Mouse (Mus musculus) myocyte (in vitro differentiated cells): ENCODE measurements around the gene Wdr62.

Experiments used
- CEBPB ChIP-seq: IDR thresholded peaks from 2 replicates; pipeline ENCODE4 v1.6.1; 2011; ENCODE audit warnings: mild to moderate bottlenecking, moderate library complexity; ENCODE audit not compliant: poor library complexity, insufficient read depth, severe bottlenecking
- E2F4 ChIP-seq: IDR thresholded peaks from one replicate; pipeline ENCODE4 v1.6.1; 2011; ENCODE audit warnings: mild to moderate bottlenecking, control low read depth, moderate library complexity; ENCODE audit not compliant: insufficient read depth
- MAX ChIP-seq: IDR thresholded peaks from one replicate; pipeline ENCODE4 v1.6.1; 2011; ENCODE audit warnings: low read depth, mild to moderate bottlenecking, control low read depth
- MYOD1 ChIP-seq, 3 experiments: IDR thresholded peaks; one replicate each; pipeline ENCODE4 v1.6.1; 2011; ENCODE audit warnings: control low read depth in 2 of 3, low read depth in 2 of 3, mild to moderate bottlenecking in 2 of 3, moderate library complexity in 1 of 3; ENCODE audit not compliant: insufficient read length in 2 of 3, control insufficient read depth in 1 of 3
- MYOG ChIP-seq, 3 experiments: IDR thresholded peaks; one replicate each; pipeline ENCODE4 v1.6.1; 2011; ENCODE audit warnings: control low read depth in 2 of 3, low read depth in 2 of 3, mild to moderate bottlenecking in 2 of 3; ENCODE audit not compliant: insufficient read length in 2 of 3, control insufficient read depth in 1 of 3, insufficient read depth in 1 of 3
- POLR2A ChIP-seq: IDR thresholded peaks from one replicate; pipeline ENCODE4 v1.6.1; 2011; ENCODE audit warnings: low read depth, mild to moderate bottlenecking, control low read depth, moderate library complexity; ENCODE audit not compliant: insufficient read length
- POLR2AphosphoS2 ChIP-seq: IDR thresholded peaks from one replicate; pipeline ENCODE4 v1.6.1; 2011; ENCODE audit warnings: low read depth, control low read depth; ENCODE audit not compliant: insufficient read length
- SRF ChIP-seq: IDR thresholded peaks from one replicate; pipeline ENCODE4 v1.6.1; 2011; ENCODE audit warnings: low read depth; ENCODE audit not compliant: control insufficient read depth, insufficient read length
- TCF12 ChIP-seq: IDR thresholded peaks from one replicate; pipeline ENCODE4 v1.6.1; 2011; ENCODE audit warnings: mild to moderate bottlenecking, control low read depth; ENCODE audit not compliant: poor library complexity, insufficient read depth, severe bottlenecking
- USF1 ChIP-seq: IDR thresholded peaks from one replicate; pipeline ENCODE4 v1.6.1; 2011; ENCODE audit warnings: low read depth, mild to moderate bottlenecking, control low read depth, moderate library complexity

DNA sequence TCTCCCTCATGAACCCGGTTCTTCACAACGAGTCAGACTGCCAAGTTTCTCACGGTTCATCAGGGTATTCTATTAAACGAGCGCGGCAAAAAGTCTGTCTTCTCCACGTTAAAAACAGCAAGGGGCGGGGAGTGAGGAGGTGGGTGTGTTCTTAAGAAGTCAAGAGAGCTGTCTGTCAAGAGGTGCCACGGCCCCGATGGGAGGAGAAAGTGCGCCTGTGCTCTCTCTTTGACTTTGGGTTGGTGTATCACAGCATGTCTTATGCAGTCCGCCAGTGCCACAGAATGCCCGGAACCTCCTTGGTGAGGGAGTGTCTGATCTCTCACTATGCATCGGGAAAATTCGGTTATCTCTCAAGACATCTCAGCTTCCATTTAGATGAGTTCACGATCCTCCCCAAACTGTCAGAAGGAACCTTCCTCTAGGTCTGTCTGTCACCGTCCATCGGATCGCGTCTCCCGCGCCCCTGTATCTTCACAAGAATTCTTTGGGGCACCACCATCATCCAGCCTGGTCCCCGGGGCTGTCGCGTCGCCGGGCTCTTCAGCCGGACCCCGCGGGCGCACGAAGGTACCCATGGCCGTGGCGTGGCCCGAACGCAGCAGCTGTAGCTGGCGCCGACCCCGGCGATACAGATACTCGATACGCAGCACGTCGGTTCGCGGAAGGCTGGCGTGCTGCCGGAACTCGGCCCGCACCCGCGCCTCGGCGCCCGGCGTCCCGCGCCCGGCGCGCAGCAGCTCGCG is 41.5 kb upstream of the Wdr62 start, which contains the start of gene E130208F15Rik:
- TF ChIP-seq E2F4 (no peak), POLR2A (peak; percentile 55), POLR2AphosphoS2 (peak; percentile 52), MYOG (IDR thresholded peaks at IDR 0.05; ENCODE audit: control insufficient read depth in 1 of 3, insufficient read depth in 1 of 3, insufficient read length in 2 of 3, low read depth in 2 of 3) (peak in 1 of 3 experiments; percentile 1), TCF12 (no peak), MAX (no peak), SRF (no peak), MYOD1 (IDR thresholded peaks at IDR 0.05; ENCODE audit: control insufficient read depth in 1 of 3, insufficient read length in 2 of 3, low read depth in 2 of 3) (no peak), USF1 (no peak), CEBPB (no peak)
